Mouse (Mus musculus): ENCODE measurements at regions not wholly inside any gene's neighbourhood (a gene's known extent, or its start where the extent isn't known, plus 50 kb on each side); places are given as distances from the start of the nearest gene placed in this dataset.
A peak's percentile ranks its signal among the peaks of the same experiment; 100 is the strongest.

GRCm38 (mm10) chr19:26506802-26507201 lies 98.0 kb upstream of the Smarca2 start:
- H3K4me1 ChIP-seq (ENCODE audit: control insufficient read depth, insufficient read depth) = no peaks in the 10 kb centered on the region
- H3K27me3 ChIP-seq (ENCODE audit: control insufficient read depth, insufficient read depth, low read length) = no peaks in the 10 kb centered on the region
- H3K9ac ChIP-seq (replicated peaks; ENCODE audit: low read depth, low read length) = no peak overlapping the region
- WGBS = 60% methylated on average over 1 of the region's 1 CpGs
- DNase-seq (ENCODE audit: low spot score) (no peak), ATAC-seq (ENCODE audit: insufficient read depth, low read depth) (no peak)
- H3K4me2 ChIP-seq (ENCODE audit: low read depth, low read length) = no peak overlapping the region
- TF ChIP-seq CTCF (IDR thresholded peaks at IDR 0.05; ENCODE audit: low read depth) (no peak), EP300 (IDR thresholded peaks at IDR 0.05; ENCODE audit: low read depth) (no peak)
- no peaks in the 10 kb centered on the region for H3K9me3 ChIP-seq (replicated peaks; ENCODE audit: control insufficient read depth, low read length)
- no peak overlapping the region for H3K4me3 ChIP-seq (ENCODE audit: low read depth, low read length)
- H3K27ac ChIP-seq (ENCODE audit: low read depth) = no peak overlapping the region
- H3K36me3 ChIP-seq (replicated peaks; ENCODE audit: control insufficient read depth, insufficient read depth, low read length) = no peaks in the 10 kb centered on the region

DNA sequence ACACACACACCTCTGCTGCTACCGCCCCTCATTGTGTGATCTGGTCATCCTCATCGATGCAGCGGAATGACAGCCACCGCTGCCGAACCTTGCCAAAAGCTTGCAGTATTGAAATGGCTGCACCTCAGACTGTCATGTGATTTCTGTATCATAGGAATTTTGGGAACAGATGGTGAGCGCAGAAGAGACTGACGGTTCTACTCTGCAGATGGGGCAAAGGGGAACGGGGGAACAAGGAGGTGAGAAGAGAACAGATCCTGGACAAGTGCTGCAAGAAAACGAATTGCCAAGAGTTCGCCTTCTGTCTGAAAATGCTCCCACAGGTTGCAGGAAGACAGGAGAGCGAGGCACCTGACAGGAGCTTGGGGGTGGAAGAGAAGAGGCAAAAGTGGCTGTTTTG lies 96.9 kb upstream of the Smarca2 start:
- H3K4me2 ChIP-seq (ENCODE audit: low read depth, low read length) = no peak overlapping the region
- no peak for DNase-seq (ENCODE audit: low spot score)
- no peaks in the 10 kb centered on the region for H3K9me3 ChIP-seq (replicated peaks; ENCODE audit: control insufficient read depth, low read length)
- no peak overlapping the region for H3K27ac ChIP-seq (ENCODE audit: low read depth)
- no peak overlapping the region for H3K4me3 ChIP-seq (ENCODE audit: low read depth, low read length)
- H3K9ac ChIP-seq (replicated peaks; ENCODE audit: low read depth, low read length) = no peak overlapping the region
- TF ChIP-seq EP300 (IDR thresholded peaks at IDR 0.05; ENCODE audit: low read depth) (no peak), CTCF (IDR thresholded peaks at IDR 0.05; ENCODE audit: low read depth) (no peak)
- H3K27me3 ChIP-seq (ENCODE audit: control insufficient read depth, insufficient read depth, low read length) = no peaks in the 10 kb centered on the region
- no peaks in the 10 kb centered on the region for H3K36me3 ChIP-seq (replicated peaks; ENCODE audit: control insufficient read depth, insufficient read depth, low read length)
- H3K4me1 ChIP-seq (ENCODE audit: control insufficient read depth, insufficient read depth) = no peaks in the 10 kb centered on the region
- WGBS = 72% methylated on average over 11 of the region's 11 CpGs
- no peak for ATAC-seq (ENCODE audit: insufficient read depth, low read depth)

DNA sequence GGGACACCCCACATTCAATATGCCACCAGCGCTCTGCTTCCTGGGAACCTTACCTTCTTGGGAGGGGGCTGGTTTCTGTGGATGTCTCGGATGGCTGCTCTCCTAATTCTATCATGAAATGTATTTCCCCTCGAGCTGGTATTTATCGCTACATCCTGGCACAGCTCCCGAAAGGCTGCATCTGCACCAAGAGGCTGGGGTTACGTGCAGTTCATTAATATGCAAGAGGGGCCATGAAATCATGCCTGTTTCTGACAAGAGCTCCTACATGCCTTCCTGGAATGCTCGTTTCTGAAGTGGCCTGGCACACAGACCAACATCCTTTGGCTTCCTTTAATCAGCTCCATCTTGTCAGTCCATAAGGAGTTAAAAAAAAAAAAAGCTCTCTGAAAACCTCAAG lies 96.2 kb upstream of the Smarca2 start:
- no peak for TF ChIP-seq CTCF (IDR thresholded peaks at IDR 0.05; ENCODE audit: low read depth)
- no peak overlapping the region for H3K4me3 ChIP-seq (ENCODE audit: low read depth, low read length)
- no peak overlapping the region for H3K9ac ChIP-seq (replicated peaks; ENCODE audit: low read depth, low read length)
- no peak overlapping the region for H3K27ac ChIP-seq (ENCODE audit: low read depth)
- H3K9me3 ChIP-seq (replicated peaks; ENCODE audit: control insufficient read depth, low read length) = no peaks in the 10 kb centered on the region
- 42% methylated on average over 7 of the region's 7 CpGs for WGBS
- no peaks in the 10 kb centered on the region for H3K27me3 ChIP-seq (ENCODE audit: control insufficient read depth, insufficient read depth, low read length)
- ATAC-seq (ENCODE audit: insufficient read depth, low read depth) (no peak), DNase-seq (ENCODE audit: low spot score) (no peak)
- H3K4me2 ChIP-seq (ENCODE audit: low read depth, low read length) = no peak overlapping the region
- H3K36me3 ChIP-seq (replicated peaks; ENCODE audit: control insufficient read depth, insufficient read depth, low read length) = no peaks in the 10 kb centered on the region
- H3K4me1 ChIP-seq (ENCODE audit: control insufficient read depth, insufficient read depth) = no peaks in the 10 kb centered on the region

DNA sequence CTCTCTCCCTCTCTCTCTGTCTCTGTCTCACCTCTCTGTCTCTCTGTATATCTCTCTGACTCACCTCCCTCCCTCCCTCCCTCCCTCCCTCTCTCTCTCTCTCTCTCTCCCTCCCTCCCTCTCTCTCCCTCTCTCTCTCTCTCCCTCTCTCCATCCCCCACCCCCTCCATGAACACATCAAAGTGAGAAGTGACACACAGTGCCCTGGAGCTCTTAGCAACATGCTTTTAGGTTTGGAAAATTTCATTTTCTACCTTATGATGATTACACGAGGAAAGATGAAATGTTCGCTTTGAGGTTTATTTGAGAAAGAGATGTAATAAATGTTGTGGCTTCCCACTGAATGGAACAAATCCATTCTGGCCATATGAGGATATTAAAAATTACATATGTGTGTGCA lies 95.6 kb upstream of the Smarca2 start:
- H3K4me1 ChIP-seq (ENCODE audit: control insufficient read depth, insufficient read depth) = no peaks in the 10 kb centered on the region
- 76% methylated on average over 2 of the region's 2 CpGs for WGBS
- no peak overlapping the region for H3K4me2 ChIP-seq (ENCODE audit: low read depth, low read length)
- no peak overlapping the region for H3K27ac ChIP-seq (ENCODE audit: low read depth)
- no peak for ATAC-seq (ENCODE audit: insufficient read depth, low read depth)
- no peaks in the 10 kb centered on the region for H3K9me3 ChIP-seq (replicated peaks; ENCODE audit: control insufficient read depth, low read length)
- no peaks in the 10 kb centered on the region for H3K36me3 ChIP-seq (replicated peaks; ENCODE audit: control insufficient read depth, insufficient read depth, low read length)
- no peak overlapping the region for H3K9ac ChIP-seq (replicated peaks; ENCODE audit: low read depth, low read length)
- no peak overlapping the region for H3K4me3 ChIP-seq (ENCODE audit: low read depth, low read length)
- DNase-seq (ENCODE audit: low spot score) = no peak
- no peaks in the 10 kb centered on the region for H3K27me3 ChIP-seq (ENCODE audit: control insufficient read depth, insufficient read depth, low read length)
- TF ChIP-seq EP300 (IDR thresholded peaks at IDR 0.05; ENCODE audit: low read depth) = no peak
- TF ChIP-seq CTCF (IDR thresholded peaks at IDR 0.05; ENCODE audit: low read depth) = no peak

GRCm38 (mm10) chr19:26510185-26510584 lies 94.7 kb upstream of the Smarca2 start:
- H3K9ac ChIP-seq (replicated peaks; ENCODE audit: low read depth, low read length) = no peak overlapping the region
- no peaks in the 10 kb centered on the region for H3K9me3 ChIP-seq (replicated peaks; ENCODE audit: control insufficient read depth, low read length)
- no peak overlapping the region for H3K27ac ChIP-seq (ENCODE audit: low read depth)
- H3K27me3 ChIP-seq (ENCODE audit: control insufficient read depth, insufficient read depth, low read length) = no peaks in the 10 kb centered on the region
- no peak overlapping the region for H3K4me3 ChIP-seq (ENCODE audit: low read depth, low read length)
- TF ChIP-seq CTCF (IDR thresholded peaks at IDR 0.05; ENCODE audit: low read depth) (no peak), EP300 (IDR thresholded peaks at IDR 0.05; ENCODE audit: low read depth) (no peak)
- WGBS = 64% methylated on average over 12 of the region's 12 CpGs
- H3K36me3 ChIP-seq (replicated peaks; ENCODE audit: control insufficient read depth, insufficient read depth, low read length) = no peaks in the 10 kb centered on the region
- DNase-seq (ENCODE audit: low spot score) (no peak), ATAC-seq (ENCODE audit: insufficient read depth, low read depth) (no peak)
- no peaks in the 10 kb centered on the region for H3K4me1 ChIP-seq (ENCODE audit: control insufficient read depth, insufficient read depth)
- H3K4me2 ChIP-seq (ENCODE audit: low read depth, low read length) = no peak overlapping the region

DNA sequence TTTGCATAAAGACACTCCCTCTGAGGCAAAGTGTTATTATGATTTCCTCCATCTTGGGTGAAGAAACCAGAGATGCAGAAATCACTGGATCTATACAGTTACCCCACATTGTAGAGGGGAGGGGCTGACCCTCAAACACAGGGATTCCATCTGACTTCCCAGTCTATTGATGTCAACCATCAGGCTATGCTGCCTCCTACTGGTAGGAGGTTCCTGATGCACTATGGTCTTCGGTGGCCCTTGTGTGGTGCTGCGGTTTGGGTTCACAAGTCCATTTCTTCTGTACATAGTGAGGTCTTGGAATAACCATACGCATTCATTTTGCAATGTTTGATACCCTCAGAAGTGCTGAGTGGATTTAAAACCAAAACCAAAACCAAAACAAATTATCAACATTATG lies 94.0 kb upstream of the Smarca2 start:
- no peaks in the 10 kb centered on the region for H3K36me3 ChIP-seq (replicated peaks; ENCODE audit: control insufficient read depth, insufficient read depth, low read length)
- DNase-seq (ENCODE audit: low spot score) = no peak
- no peak for ATAC-seq (ENCODE audit: insufficient read depth, low read depth)
- H3K4me3 ChIP-seq (ENCODE audit: low read depth, low read length) = no peak overlapping the region
- no peak overlapping the region for H3K27ac ChIP-seq (ENCODE audit: low read depth)
- H3K9ac ChIP-seq (replicated peaks; ENCODE audit: low read depth, low read length) = no peak overlapping the region
- no peaks in the 10 kb centered on the region for H3K27me3 ChIP-seq (ENCODE audit: control insufficient read depth, insufficient read depth, low read length)
- TF ChIP-seq CTCF (IDR thresholded peaks at IDR 0.05; ENCODE audit: low read depth) (0 out of 2 replicates have a peak, but pooled peaks have one; percentile 4), EP300 (IDR thresholded peaks at IDR 0.05; ENCODE audit: low read depth) (no peak)
- H3K9me3 ChIP-seq (replicated peaks; ENCODE audit: control insufficient read depth, low read length) = no peaks in the 10 kb centered on the region
- no peaks in the 10 kb centered on the region for H3K4me1 ChIP-seq (ENCODE audit: control insufficient read depth, insufficient read depth)
- 81% methylated on average over 3 of the region's 3 CpGs for WGBS
- no peak overlapping the region for H3K4me2 ChIP-seq (ENCODE audit: low read depth, low read length)

All from heart, postnatal 0 days (tissue).